Comparison of ENCODE assay signal across 17 mouse cellular contexts in genomic region chr1:78590558-78590957, GRCm38 (mm10).
DNase-seq lines count a peak whose midpoint lies in the region; TF ChIP-seq lines count a peak whose summit lies in the region.
"Had no signal": no experiment of that assay in that cellular context is flagged by ENCODE, and none has a peak within 500 bp of the region (broad histone marks: within the 10 kb centered on the region; RNA-seq: fewer than 3 reads in every experiment).

No protein-coding gene starts in this region.

- no peak overlapping the region for H3K4me3 ChIP-seq in cortical plate, adult 2 months (ENCODE audit: insufficient read depth, low read length)
- H3K4me3 ChIP-seq: hindbrain, embryonic 15.5 days; liver, embryonic 12.5 days had no signal

- peaks cover 2% of the 10 kb centered on the region; the same call in 1 of the 2 replicates for H3K4me1 ChIP-seq in cortical plate, adult 2 months (ENCODE audit: control insufficient read depth, insufficient read depth, low read length)
- H3K4me1 ChIP-seq: hindbrain, embryonic 15.5 days; liver, embryonic 12.5 days had no signal

- H3K27ac ChIP-seq in cortical plate, adult 2 months (ENCODE audit: insufficient read depth, low read length): peak overlapping the region; percentile 54; the same call in 1 of the 2 replicates
- H3K27ac ChIP-seq: hindbrain, embryonic 15.5 days; liver, embryonic 12.5 days had no signal

- TF ChIP-seq POLR2A in cortical plate, adult 2 months (IDR thresholded peaks at IDR 0.05; ENCODE audit: extremely low read depth, insufficient read depth, low read length): no peak

- intact Hi-C loops in left cerebral cortex, postnatal 36 days (cut with DNase I): loop anchor here (5.0 kb wide), 1 partner anchor 53 kb away; no protein-coding TSS in a partner anchor

- no peak for TF ChIP-seq CTCF in cortical plate, adult 2 months (IDR thresholded peaks at IDR 0.05; ENCODE audit: extremely low read depth, insufficient read depth, low read length)

- DNase-seq in cerebellum, adult 9-10 months: peak; percentile 37
- no peak for DNase-seq in cerebellum, adult 8-10 months
- peak; percentile 28 for DNase-seq in left cerebral cortex, adult 11 months (ENCODE audit: low spot score)
- no peak for DNase-seq in left cerebral cortex, postnatal 36 days (ENCODE audit: low spot score in 2 of 2)
- peak; percentile 13 to 24 for DNase-seq in layer of hippocampus, postnatal 10 days (ENCODE audit: low spot score in 2 of 2)
- DNase-seq in urinary bladder, adult 18-20 months (ENCODE audit: low spot score in 2 of 2): no peak
- no peak for DNase-seq in kidney, postnatal 36 days
- DNase-seq: B cell, adult 2 months; gastrocnemius, postnatal 10 days; heart, adult 18-20 months; heart, postnatal 36 days; lung, embryonic 14.5 days; lung, postnatal 36 days; thymus, postnatal 36 days had no signal

Comparison
In these comparisons a context has a peak if more than half of its experiments do, and no peak if none do; other contexts are left out.
1. DNase-seq: peak in cerebellum, adult 9-10 months (single experiment), left cerebral cortex, adult 11 months (single experiment) and layer of hippocampus, postnatal 10 days (2 of 2); none in cerebellum, adult 8-10 months (single experiment), left cerebral cortex, postnatal 36 days (0 of 2), urinary bladder, adult 18-20 months (0 of 2) and kidney, postnatal 36 days (0 of 2).